Mouse (Mus musculus): ENCODE measurements around the gene Olfr142.

DNA sequence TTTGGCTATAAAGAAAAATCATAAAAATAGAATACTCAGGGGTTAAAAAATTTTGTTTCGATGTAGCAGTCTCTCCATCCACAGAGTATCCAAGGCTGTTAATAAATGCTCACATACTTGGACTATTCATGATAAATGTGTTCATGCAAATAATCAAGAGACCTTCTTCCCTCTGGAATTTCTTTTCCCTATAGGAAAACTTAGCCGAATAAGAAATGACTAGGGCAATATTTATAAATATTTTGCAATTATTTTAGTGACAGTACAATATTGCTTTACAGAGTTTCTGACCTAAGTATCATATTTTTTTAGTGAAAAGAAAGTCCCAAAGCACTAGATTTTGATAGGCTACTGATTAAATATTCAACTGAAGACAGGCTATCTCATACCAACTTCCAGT, 13.5 kb upstream of the Olfr142 start, which contains the start of gene Olfr1271:
- no peak for TF ChIP-seq GATA1 (IDR thresholded peaks at IDR 0.05; ENCODE audit: borderline replicate concordance, low read length)
- TF ChIP-seq FLI1 (IDR thresholded peaks at IDR 0.05; ENCODE audit: low read length): no peak
